Mouse (Mus musculus) kidney, embryonic 14.5 days (tissue): ENCODE data around the gene Zfp9. TPM values are rescaled to one million over a fixed set of nuclear protein-coding genes. Genes with fewer than 3 reads are reported as not detected.

Experiments used
- ATAC-seq: fragments of 200-750 bp; cut with Nextera tagmentation; 2 replicates; pipeline ENCODE4 v1.8.0; 2017; ENCODE audit warnings: moderate number of reproducible peaks, mild to moderate bottlenecking, moderate TSS enrichment, moderate library complexity; ENCODE audit not compliant: low FRiP score, low TSS enrichment
- H3K27ac ChIP-seq: fragments of 300-500 bp; sonication (generic); 2 replicates; pipeline ENCODE4 v1.5.1; 2014; ENCODE audit warnings: low read depth, mild to moderate bottlenecking, low read length, moderate library complexity, mixed read lengths
- H3K27me3 ChIP-seq: fragments of 300-500 bp; sonication (generic); 2 replicates; pipeline ENCODE4 v1.6.1; 2014; ENCODE audit warnings: mild to moderate bottlenecking, low read length; ENCODE audit not compliant: control insufficient read depth, insufficient read depth
- H3K36me3 ChIP-seq: fragments of 300-500 bp; sonication (generic); 2 replicates; pipeline ENCODE4 v1.6.1; 2014; ENCODE audit warnings: low read length, mixed read lengths; ENCODE audit not compliant: control insufficient read depth, insufficient read depth
- H3K4me1 ChIP-seq: fragments of 300-500 bp; sonication (generic); 2 replicates; pipeline ENCODE4 v1.6.1; 2014; ENCODE audit warnings: low read length, mixed read lengths; ENCODE audit not compliant: control insufficient read depth, insufficient read depth
- H3K4me2 ChIP-seq: fragments of 300-500 bp; sonication (generic); replicated peaks from 2 replicates; pipeline ENCODE4 v1.6.1; 2014; ENCODE audit warnings: low read depth, mild to moderate bottlenecking, low read length
- H3K4me3 ChIP-seq: fragments of 300-500 bp; sonication (generic); 2 replicates; pipeline ENCODE4 v1.5.1; 2014; ENCODE audit warnings: mild to moderate bottlenecking, low read length
- H3K9ac ChIP-seq: fragments of 300-500 bp; sonication (generic); 2 replicates; pipeline ENCODE4 v1.6.1; 2014; ENCODE audit warnings: low read depth, mild to moderate bottlenecking, low read length, moderate library complexity
- H3K9me3 ChIP-seq: fragments of 300-500 bp; sonication (generic); 2 replicates; pipeline ENCODE4 v1.6.1; 2016; ENCODE audit warnings: low read length; ENCODE audit not compliant: control insufficient read depth
- WGBS: fragments of 180-500 bp; shearing (Covaris S2); extraction: QIAGEN DNeasy Blood & Tissue Kit; methylation state at CpG from one replicate; pipeline ENCODE4 v1.1.7; 2014; 5-methylcytosine and 5-hydroxymethylcytosine counted together
- microRNA-seq: library from miRNA; unstranded; fragments of <30 nt; microRNA quantifications from one replicate; pipeline ENCODE4, GENCODE M21; 2016
- polyA plus RNA-seq: library from polyadenylated mRNA; unstranded; fragments of >200 nt; fragmentation: Nextera tagmentation; extraction: Ambion mirVana; gene quantifications from 2 replicates; pipeline ENCODE4 v1.2.1, GENCODE M21; 2014

Zfp9 gene
- polyA plus RNA-seq, 1 experiment from 2014 or later = 7.6 TPM

DNA sequence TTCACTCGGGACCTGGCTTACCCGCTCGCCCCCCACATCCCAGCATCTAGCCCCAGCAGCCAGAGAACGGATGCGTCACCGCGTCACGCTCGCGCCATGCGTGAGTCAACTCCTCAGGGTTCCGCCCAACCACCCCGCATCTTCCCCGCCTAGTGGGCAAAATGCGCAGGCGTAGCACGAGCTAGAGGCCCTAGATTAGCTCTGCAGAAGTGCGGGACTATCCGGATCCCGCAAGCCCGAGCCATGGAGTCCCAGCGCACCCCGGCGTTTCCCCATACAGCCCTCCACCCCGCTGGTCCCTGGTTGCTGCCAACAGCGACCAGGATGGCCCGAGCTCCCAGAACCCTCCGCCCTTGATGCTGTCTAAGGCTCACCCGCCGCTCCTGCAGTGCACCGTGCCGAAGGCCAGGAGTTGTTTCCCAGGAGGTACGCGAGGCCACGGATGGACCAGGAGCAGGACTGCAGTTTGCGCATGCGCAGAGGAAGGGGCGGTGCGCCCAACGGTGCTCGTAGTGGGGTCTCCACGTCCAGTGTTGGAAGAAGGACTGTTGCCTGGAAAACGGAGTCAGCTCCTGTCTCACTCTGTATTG, 24.0 kb downstream of the Zfp9 start, which contains the start of gene Zfp248:
TSS of gene Zfp248 (minus strand) at position 487 of the 590 bp plus-strand sequence.
- H3K27ac ChIP-seq = peak within 1 kb of the TSS; percentile 91
- H3K4me3 ChIP-seq = peak within 1 kb of the TSS; percentile 75
- H3K9me3 ChIP-seq = no peaks in the 10 kb centered on the region
- H3K27me3 ChIP-seq = no peaks in the 10 kb centered on the region
- H3K9ac ChIP-seq = peak within 1 kb of the TSS; percentile 86
- no peaks in the 10 kb centered on the region for H3K4me1 ChIP-seq
- ATAC-seq = peak; percentile 96
- under 1% methylated on average over 43 of the region's 43 CpGs for WGBS
- peaks cover 2% of the 10 kb centered on the region; the same call in 1 of the 2 replicates for H3K36me3 ChIP-seq
- peak within 1 kb of the TSS; percentile 81 for H3K4me2 ChIP-seq

DNA sequence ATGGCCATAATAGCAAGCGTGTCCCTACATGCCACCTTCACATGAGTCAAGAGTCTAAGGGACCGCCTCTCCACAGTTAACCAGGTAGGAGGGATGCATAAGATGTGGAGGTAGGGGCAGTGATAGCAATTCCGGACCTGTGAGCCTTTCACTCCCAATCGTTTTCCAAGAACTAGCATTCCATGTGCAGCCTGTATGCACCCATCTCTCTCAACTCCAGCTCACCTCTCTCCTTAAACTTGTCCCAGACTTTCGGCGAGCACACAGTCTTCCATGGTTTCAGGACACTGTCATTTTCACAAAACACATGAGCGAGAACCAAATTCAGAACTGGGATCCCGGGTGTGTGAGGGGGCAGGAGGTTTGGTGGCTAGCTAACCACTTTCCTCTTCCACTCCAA, 24.7 kb downstream of the Zfp9 start:
- H3K9ac ChIP-seq = peak overlapping the region; percentile 86
- H3K27me3 ChIP-seq = no peaks in the 10 kb centered on the region
- H3K4me3 ChIP-seq = peak overlapping the region; percentile 75
- peak overlapping the region; percentile 81 for H3K4me2 ChIP-seq
- no peak overlapping the region for H3K27ac ChIP-seq
- peaks cover 2% of the 10 kb centered on the region; the same call in 1 of the 2 replicates for H3K36me3 ChIP-seq
- ATAC-seq = no peak
- WGBS = 40% methylated on average over 8 of the region's 8 CpGs
- no peaks in the 10 kb centered on the region for H3K9me3 ChIP-seq
- no peaks in the 10 kb centered on the region for H3K4me1 ChIP-seq

DNA sequence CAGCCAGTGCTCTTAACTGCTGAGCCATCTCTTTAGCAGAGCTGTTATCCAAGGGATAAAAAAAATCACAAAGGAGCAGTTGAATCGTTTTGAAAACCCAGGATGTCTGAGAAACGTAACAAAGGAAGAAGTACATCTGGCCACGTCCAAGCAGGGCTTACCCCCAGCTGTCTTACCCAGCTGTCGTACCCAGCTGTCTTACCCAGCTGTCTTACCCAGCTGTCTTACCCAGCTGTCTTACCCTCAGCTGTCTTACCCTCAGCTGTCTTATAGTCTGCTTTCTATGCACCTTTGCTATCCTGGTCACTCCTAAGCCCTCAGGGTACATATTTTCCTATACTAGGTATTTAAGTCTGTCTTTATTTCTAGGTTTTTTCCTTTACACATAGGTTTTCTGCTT, 47.6 kb downstream of the Zfp9 start:
- 98% methylated on average over 4 of the region's 4 CpGs for WGBS
- Histone ChIP-seq H3K27ac (no peak overlapping the region), H3K4me1 (no peaks in the 10 kb centered on the region), H3K27me3 (no peaks in the 10 kb centered on the region), H3K4me3 (no peak overlapping the region), H3K9ac (no peak overlapping the region), H3K4me2 (no peak overlapping the region), H3K36me3 (peaks cover 28% of the 10 kb centered on the region), H3K9me3 (peaks cover 8% of the 10 kb centered on the region; the same call in 1 of the 2 replicates)
- no peak for ATAC-seq

DNA sequence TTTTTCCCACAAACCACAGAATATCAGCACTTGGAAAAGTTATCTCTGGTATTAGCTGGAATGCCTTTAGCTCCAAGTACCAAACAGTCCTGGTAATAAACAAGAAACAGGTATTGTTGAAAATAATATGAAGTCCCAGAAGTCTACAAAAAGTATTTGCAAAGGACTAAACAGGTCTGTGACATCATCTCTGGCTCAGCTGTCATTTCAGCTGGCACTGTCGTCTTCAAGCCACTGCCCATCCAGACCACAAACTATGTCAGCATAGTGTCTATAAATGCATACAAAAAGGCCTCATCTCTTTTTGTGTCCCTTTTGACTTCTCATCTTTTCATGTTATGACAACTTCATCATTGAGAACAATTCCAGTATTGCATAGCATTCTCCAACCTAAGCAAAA, 52.5 kb downstream of the Zfp9 start:
- 93% methylated on average over 1 of the region's 1 CpGs for WGBS
- H3K4me3 ChIP-seq = no peak overlapping the region
- no peak overlapping the region for H3K9ac ChIP-seq
- no peak for ATAC-seq
- no peaks in the 10 kb centered on the region for H3K4me1 ChIP-seq
- H3K9me3 ChIP-seq = peaks cover 8% of the 10 kb centered on the region; the same call in 1 of the 2 replicates
- no peaks in the 10 kb centered on the region for H3K27me3 ChIP-seq
- H3K4me2 ChIP-seq = no peak overlapping the region
- H3K27ac ChIP-seq = no peak overlapping the region
- H3K36me3 ChIP-seq = peaks cover 23% of the 10 kb centered on the region

DNA sequence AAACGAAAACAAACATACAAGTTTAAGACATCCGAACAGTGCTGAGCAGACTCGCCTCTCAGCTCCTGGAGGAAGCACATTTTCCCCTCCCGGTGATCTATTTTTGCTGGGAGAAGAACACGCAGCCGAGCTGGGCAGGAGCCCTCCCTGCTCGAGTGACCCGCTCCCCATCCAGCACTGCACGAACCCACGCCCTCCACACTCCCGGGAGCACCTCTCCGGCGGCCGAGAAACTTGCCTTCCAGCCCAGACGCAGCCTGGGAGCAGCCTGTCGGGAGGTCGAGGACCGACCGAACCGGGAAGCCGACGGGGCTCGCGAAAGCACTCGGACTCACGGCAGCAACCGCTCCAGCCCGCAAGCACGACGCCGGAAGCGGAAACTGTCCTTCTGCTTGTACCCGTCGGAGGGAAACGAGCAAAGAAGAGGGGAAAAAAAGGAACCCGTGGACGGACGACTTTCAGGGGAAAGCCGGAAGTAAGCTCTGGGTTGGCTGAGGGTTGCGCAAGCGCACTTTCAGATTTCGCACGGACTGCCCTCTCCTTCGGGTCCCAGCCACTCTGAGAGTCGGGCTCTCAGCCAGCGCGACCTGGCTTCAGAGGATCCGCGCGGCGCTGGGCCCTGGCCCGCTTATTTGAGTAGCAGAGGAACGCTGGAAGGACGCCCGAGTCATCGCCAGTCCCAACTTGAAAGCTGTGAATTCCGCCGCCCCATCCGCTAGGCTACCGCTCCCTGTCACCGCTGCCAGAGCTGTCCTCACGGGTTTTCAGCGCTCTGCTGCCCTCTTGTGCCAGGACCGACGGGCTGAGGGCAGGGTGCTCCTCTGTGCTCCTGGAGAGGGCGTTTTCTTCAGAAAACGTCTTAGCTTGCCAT, 59.8 kb downstream of the Zfp9 start, which contains the start of gene Bms1:
TSS of gene Bms1 (minus strand) at position 425 of the 871 bp plus-strand sequence.
- H3K9me3 ChIP-seq = no peaks in the 10 kb centered on the region
- WGBS = under 1% methylated on average over 66 of the region's 67 CpGs
- H3K4me2 ChIP-seq = peak within 1 kb of the TSS; percentile 63
- H3K4me1 ChIP-seq = peaks cover 12% of the 10 kb centered on the region
- ATAC-seq = peak; percentile 98
- no peaks in the 10 kb centered on the region for H3K27me3 ChIP-seq
- peaks cover 30% of the 10 kb centered on the region for H3K36me3 ChIP-seq
- H3K4me3 ChIP-seq = peak within 1 kb of the TSS; percentile 97
- peak within 1 kb of the TSS; percentile 88 for H3K9ac ChIP-seq
- peak within 1 kb of the TSS; percentile 67; the same call in 1 of the 2 replicates for H3K27ac ChIP-seq

Small RNAs within 50 kb of the gene (microRNA-seq; reads per million reads assigned to microRNA genes)
- gene Gm25953 = not detected

Other genes with a start within 250 kb of the Zfp9 start
- 17.4 and 38.3 TPM in 2 replicates for gene Bms1, start 59.8 kb downstream of the Zfp9 start, polyA plus RNA-seq
- 8.5 and 9.8 TPM in 2 replicates for gene Zfp248, start 23.8 kb downstream of the Zfp9 start, polyA plus RNA-seq
- gene Ankrd26, start 82.9 kb upstream of the Zfp9 start, polyA plus RNA-seq = 14.8 and 16.1 TPM in 2 replicates